Mouse (Mus musculus) olfactory bulb, adult 2 months (tissue): ENCODE measurements around the gene Plcd1. TPM values are rescaled to one million over a fixed set of nuclear protein-coding genes. Genes with fewer than 3 reads are reported as not detected.

ENCODE experiments used
- H3K27ac ChIP-seq: fragments of 200-500 bp; 2 replicates; pipeline ENCODE4 v1.5.1; 2012; ENCODE audit warnings: low read depth, low read length; ENCODE audit not compliant: insufficient read depth
- H3K4me1 ChIP-seq: fragments of 200-500 bp; 2 replicates; pipeline ENCODE4 v1.6.1; 2012; ENCODE audit warnings: low read length; ENCODE audit not compliant: control insufficient read depth, insufficient read depth
- H3K4me3 ChIP-seq: fragments of 200-500 bp; 2 replicates; pipeline ENCODE4 v1.5.1; 2012; ENCODE audit warnings: mild to moderate bottlenecking, low read depth, low read length, moderate library complexity; ENCODE audit not compliant: insufficient read depth
- CTCF ChIP-seq: fragments of 200-500 bp; IDR thresholded peaks from 2 replicates; pipeline ENCODE4 v1.5.1; 2012; ENCODE audit warnings: low read depth, mild to moderate bottlenecking, low read length, moderate library complexity; ENCODE audit not compliant: insufficient read depth
- POLR2A ChIP-seq: fragments of 200-500 bp; IDR thresholded peaks from 2 replicates; pipeline ENCODE4 v1.6.1; 2012; ENCODE audit warnings: mild to moderate bottlenecking, low read depth, low read length, moderate library complexity; ENCODE audit not compliant: insufficient read depth
- WGBS: fragments of 180-500 bp; shearing (Covaris S2); methylation state at CpG from one replicate; pipeline ENCODE4 v1.1.7; 2018; 5-methylcytosine and 5-hydroxymethylcytosine counted together
- polyA plus RNA-seq: library from polyadenylated mRNA; stranded (reverse); fragments of >200 nt; gene quantifications from 2 replicates; pipeline ENCODE4 v1.2.4, GENCODE M21; 2012; ENCODE audit warnings: low replicate concordance; ENCODE audit not compliant: missing spikeins, insufficient read depth, insufficient read length

The Plcd1 gene
- polyA plus RNA-seq, 1 experiment, result not detected

- Histone ChIP-seq H3K4me1 (peaks cover 35% of the 10 kb centered on the region), H3K27ac (no peak overlapping the region), H3K4me3 (peak overlapping the region; percentile 64)
- TF ChIP-seq POLR2A, result 0 out of 2 replicates have a peak, but pooled peaks have one; percentile 47
- no peak for TF ChIP-seq CTCF
- 11% methylated on average over 45 of the region's 45 CpGs for WGBS
Observed at GRCm38 (mm10) chr9:119092473-119093418, 556 bp downstream of the Plcd1 start.

- peaks cover 36% of the 10 kb centered on the region for H3K4me1 ChIP-seq
- no peak overlapping the region for H3K4me3 ChIP-seq
- no peak overlapping the region for H3K27ac ChIP-seq
- WGBS, result 86% methylated on average over 12 of the region's 12 CpGs
- no peak for TF ChIP-seq CTCF
- TF ChIP-seq POLR2A, result no peak
Observed at GRCm38 (mm10) chr9:119091581-119092310, 1.6 kb downstream of the Plcd1 start.

- Histone ChIP-seq H3K4me1 (peaks cover 36% of the 10 kb centered on the region), H3K27ac (no peak overlapping the region), H3K4me3 (no peak overlapping the region)
- TF ChIP-seq POLR2A, result no peak
- no peak for TF ChIP-seq CTCF
- 82% methylated on average over 5 of the region's 5 CpGs for WGBS
Observed at GRCm38 (mm10) chr9:119090462-119090861, 2.8 kb downstream of the Plcd1 start.

GRCm38 (mm10) chr9:119089437-119089836 is 3.9 kb downstream of the Plcd1 start:
- 66% methylated on average over 7 of the region's 7 CpGs for WGBS
- Histone ChIP-seq H3K4me3 (no peak overlapping the region), H3K27ac (no peak overlapping the region), H3K4me1 (peaks cover 36% of the 10 kb centered on the region)
- TF ChIP-seq CTCF (no peak), POLR2A (no peak)

GRCm38 (mm10) chr9:119088148-119088801 is 5.0 kb downstream of the Plcd1 start:
- H3K27ac ChIP-seq, result no peak overlapping the region
- TF ChIP-seq POLR2A, result 0 out of 2 replicates have a peak, but pooled peaks have one; percentile 9
- no peak for TF ChIP-seq CTCF
- peaks cover 25% of the 10 kb centered on the region for H3K4me1 ChIP-seq
- peak overlapping the region; percentile 22 for H3K4me3 ChIP-seq
- 6% methylated on average over 24 of the region's 24 CpGs for WGBS

- H3K27ac ChIP-seq, result no peak overlapping the region
- peaks cover 16% of the 10 kb centered on the region for H3K4me1 ChIP-seq
- H3K4me3 ChIP-seq, result no peak overlapping the region
- TF ChIP-seq CTCF (no peak), POLR2A (no peak)
- WGBS, result 81% methylated on average over 5 of the region's 5 CpGs
Observed at GRCm38 (mm10) chr9:119087309-119087708, 6.0 kb downstream of the Plcd1 start.

GRCm38 (mm10) chr9:119086451-119086850 is 6.9 kb downstream of the Plcd1 start:
- 87% methylated on average over 1 of the region's 1 CpGs for WGBS
- Histone ChIP-seq H3K27ac (no peak overlapping the region), H3K4me1 (peaks cover 19% of the 10 kb centered on the region), H3K4me3 (no peak overlapping the region)
- TF ChIP-seq POLR2A, result no peak
- no peak for TF ChIP-seq CTCF

- TF ChIP-seq POLR2A (no peak), CTCF (no peak)
- Histone ChIP-seq H3K4me1 (peaks cover 14% of the 10 kb centered on the region), H3K4me3 (no peak overlapping the region), H3K27ac (no peak overlapping the region)
- 81% methylated on average over 10 of the region's 10 CpGs for WGBS
Observed at GRCm38 (mm10) chr9:119083966-119084365, 9.3 kb downstream of the Plcd1 start.
